Mouse (Mus musculus) limb, embryonic 15.5 days (tissue): Measurements from ENCODE around the gene Ndufa13. TPM values are rescaled to one million over a fixed set of nuclear protein-coding genes. Genes with fewer than 3 reads are reported as not detected.
A peak's percentile ranks its signal among the peaks of the same experiment; 100 is the strongest.

ENCODE experiments used
- ATAC-seq: fragments of 200-750 bp; cut with Nextera tagmentation; 2 replicates; pipeline ENCODE4 v1.8.0; 2017; ENCODE audit warnings: low read depth, moderate TSS enrichment; ENCODE audit not compliant: insufficient number of reproducible peaks, low FRiP score, low TSS enrichment
- H3K27ac ChIP-seq: fragments of 300-500 bp; sonication (generic); 2 replicates; pipeline ENCODE4 v1.5.1; 2015; ENCODE audit warnings: moderate library complexity, mild to moderate bottlenecking, inconsistent platforms
- H3K27me3 ChIP-seq: fragments of 300-500 bp; sonication (generic); 2 replicates; pipeline ENCODE4 v1.6.1; 2015; ENCODE audit warnings: inconsistent platforms
- H3K36me3 ChIP-seq: fragments of 300-500 bp; sonication (generic); 2 replicates; pipeline ENCODE4 v1.6.1; 2015; ENCODE audit warnings: inconsistent platforms
- H3K4me1 ChIP-seq: fragments of 300-500 bp; sonication (generic); 2 replicates; pipeline ENCODE4 v1.6.1; 2015; ENCODE audit warnings: inconsistent platforms
- H3K4me2 ChIP-seq: fragments of 300-500 bp; sonication (generic); 2 replicates; pipeline ENCODE4 v1.6.1; 2015; ENCODE audit warnings: mild to moderate bottlenecking, inconsistent platforms
- H3K4me3 ChIP-seq: fragments of 300-500 bp; sonication (generic); 2 replicates; pipeline ENCODE4 v1.5.1; 2015; ENCODE audit warnings: mild to moderate bottlenecking, inconsistent platforms
- H3K9ac ChIP-seq: fragments of 300-500 bp; sonication (generic); 2 replicates; pipeline ENCODE4 v1.6.1; 2015; ENCODE audit warnings: inconsistent platforms
- H3K9me3 ChIP-seq: fragments of 300-500 bp; sonication (generic); 2 replicates; pipeline ENCODE4 v1.6.1; 2016; ENCODE audit warnings: inconsistent platforms
- WGBS: fragments of 180-500 bp; shearing (Covaris S2); methylation state at CpG from one replicate; pipeline ENCODE4 v1.1.7; 2015; 5-methylcytosine and 5-hydroxymethylcytosine counted together
- polyA plus RNA-seq: library from polyadenylated mRNA; unstranded; fragments of >200 nt; fragmentation: Nextera tagmentation; extraction: Ambion mirVana; gene quantifications from 2 replicates; pipeline ENCODE4 v1.2.1, GENCODE M21; 2015

Gene Ndufa13
- polyA plus RNA-seq, 1 experiment from 2014 or later, result 168 TPM

- Histone ChIP-seq H3K27me3 (peaks cover 84% of the 10 kb centered on the region), H3K4me2 (peak overlapping the region; percentile 59), H3K9me3 (no peaks in the 10 kb centered on the region), H3K4me1 (peaks cover 46% of the 10 kb centered on the region), H3K27ac (no peak overlapping the region), H3K4me3 (peak overlapping the region; percentile 38), H3K36me3 (peaks cover 11% of the 10 kb centered on the region; the same call in 1 of the 2 replicates), H3K9ac (no peak overlapping the region)
- ATAC-seq, result no peak
- WGBS, result 8% methylated on average over 24 of the region's 24 CpGs
These were observed 14.0 kb downstream of the Ndufa13 start for GRCm38 (mm10) chr8:69888244-69888866.

GRCm38 (mm10) chr8:69887289-69888243 lies 14.8 kb downstream of the Ndufa13 start, which contains the start of gene Cilp2:
Cilp2 (minus strand) TSS chr8:69887687.
- Histone ChIP-seq H3K27me3 (peaks cover 92% of the 10 kb centered on the region), H3K4me1 (peaks cover 53% of the 10 kb centered on the region), H3K4me2 (peak within 1 kb of the TSS; percentile 59), H3K27ac (no peak within 1 kb of the TSS), H3K9ac (no peak within 1 kb of the TSS), H3K9me3 (no peaks in the 10 kb centered on the region), H3K4me3 (peak within 1 kb of the TSS; percentile 38), H3K36me3 (0 out of 2 replicates have a peak, but pooled peaks cover 4% of the 10 kb centered on the region)
- ATAC-seq, result peak; percentile 11; the same call in 1 of the 2 replicates
- WGBS, result under 1% methylated on average over 60 of the region's 60 CpGs

GRCm38 (mm10) chr8:69884141-69884540 lies 18.2 kb downstream of the Ndufa13 start:
- Histone ChIP-seq H3K9me3 (no peaks in the 10 kb centered on the region), H3K4me2 (no peak overlapping the region), H3K9ac (no peak overlapping the region), H3K4me1 (peaks cover 64% of the 10 kb centered on the region), H3K27ac (no peak overlapping the region), H3K36me3 (no peaks in the 10 kb centered on the region), H3K4me3 (no peak overlapping the region), H3K27me3 (peaks cover 100% of the 10 kb centered on the region)
- WGBS, result 59% methylated on average over 13 of the region's 13 CpGs
- no peak for ATAC-seq

GRCm38 (mm10) chr8:69882833-69883600 lies 19.3 kb downstream of the Ndufa13 start:
- H3K4me2 ChIP-seq, result peak overlapping the region; percentile 64
- no peak for ATAC-seq
- H3K9me3 ChIP-seq, result no peaks in the 10 kb centered on the region
- H3K36me3 ChIP-seq, result no peaks in the 10 kb centered on the region
- H3K4me3 ChIP-seq, result peak overlapping the region; percentile 43
- peaks cover 58% of the 10 kb centered on the region for H3K4me1 ChIP-seq
- H3K9ac ChIP-seq, result no peak overlapping the region
- WGBS, result 14% methylated on average over 52 of the region's 52 CpGs
- no peak overlapping the region for H3K27ac ChIP-seq
- H3K27me3 ChIP-seq, result peaks cover 99% of the 10 kb centered on the region

- H3K4me2 ChIP-seq, result peak overlapping the region; percentile 64
- ATAC-seq, result no peak
- 5% methylated on average over 103 of the region's 103 CpGs for WGBS
- H3K4me1 ChIP-seq, result peaks cover 52% of the 10 kb centered on the region
- peaks cover 97% of the 10 kb centered on the region for H3K27me3 ChIP-seq
- no peak overlapping the region for H3K27ac ChIP-seq
- H3K36me3 ChIP-seq, result no peaks in the 10 kb centered on the region
- H3K9ac ChIP-seq, result no peak overlapping the region
- no peaks in the 10 kb centered on the region for H3K9me3 ChIP-seq
- H3K4me3 ChIP-seq, result peak overlapping the region; percentile 43
These were observed 20.2 kb downstream of the Ndufa13 start for GRCm38 (mm10) chr8:69882021-69882756.

GRCm38 (mm10) chr8:69881261-69881865 lies 21.0 kb downstream of the Ndufa13 start:
- H3K36me3 ChIP-seq, result no peaks in the 10 kb centered on the region
- no peak overlapping the region for H3K9ac ChIP-seq
- 19% methylated on average over 79 of the region's 79 CpGs for WGBS
- peaks cover 95% of the 10 kb centered on the region for H3K27me3 ChIP-seq
- peak overlapping the region; percentile 43 for H3K4me3 ChIP-seq
- H3K4me2 ChIP-seq, result peak overlapping the region; percentile 64
- peaks cover 49% of the 10 kb centered on the region for H3K4me1 ChIP-seq
- H3K27ac ChIP-seq, result no peak overlapping the region
- no peak for ATAC-seq
- H3K9me3 ChIP-seq, result no peaks in the 10 kb centered on the region

GRCm38 (mm10) chr8:69880841-69881240 lies 21.5 kb downstream of the Ndufa13 start:
- WGBS, result 13% methylated on average over 37 of the region's 37 CpGs
- Histone ChIP-seq H3K36me3 (no peaks in the 10 kb centered on the region), H3K9ac (no peak overlapping the region), H3K27me3 (peaks cover 92% of the 10 kb centered on the region), H3K4me2 (peak overlapping the region; percentile 64), H3K27ac (no peak overlapping the region), H3K4me3 (peak overlapping the region; percentile 43), H3K9me3 (no peaks in the 10 kb centered on the region), H3K4me1 (peaks cover 45% of the 10 kb centered on the region)
- no peak for ATAC-seq

- Histone ChIP-seq H3K4me1 (peaks cover 41% of the 10 kb centered on the region), H3K4me3 (no peak overlapping the region), H3K27ac (no peak overlapping the region), H3K27me3 (peaks cover 81% of the 10 kb centered on the region), H3K4me2 (no peak overlapping the region), H3K9ac (no peak overlapping the region), H3K36me3 (no peaks in the 10 kb centered on the region), H3K9me3 (no peaks in the 10 kb centered on the region)
- WGBS, result 60% methylated on average over 8 of the region's 8 CpGs
- no peak for ATAC-seq
These were observed 22.7 kb downstream of the Ndufa13 start for GRCm38 (mm10) chr8:69879678-69880077.

GRCm38 (mm10) chr8:69877992-69878391 lies 24.4 kb downstream of the Ndufa13 start:
- H3K4me1 ChIP-seq, result peaks cover 40% of the 10 kb centered on the region
- 52% methylated on average over 3 of the region's 3 CpGs for whole genome bisulfite sequencing
- H3K4me3 ChIP-seq, result no peak overlapping the region
- H3K4me2 ChIP-seq, result no peak overlapping the region
- H3K9me3 ChIP-seq, result no peaks in the 10 kb centered on the region
- no peaks in the 10 kb centered on the region for H3K36me3 ChIP-seq
- peaks cover 64% of the 10 kb centered on the region for H3K27me3 ChIP-seq
- H3K9ac ChIP-seq, result no peak overlapping the region
- ATAC-seq, result no peak
- H3K27ac ChIP-seq, result no peak overlapping the region

GRCm38 (mm10) chr8:69877396-69877795 lies 25.0 kb downstream of the Ndufa13 start:
- Histone ChIP-seq H3K9me3 (no peaks in the 10 kb centered on the region), H3K27me3 (peaks cover 58% of the 10 kb centered on the region), H3K27ac (no peak overlapping the region), H3K9ac (no peak overlapping the region), H3K4me3 (no peak overlapping the region), H3K4me1 (peaks cover 34% of the 10 kb centered on the region), H3K4me2 (no peak overlapping the region), H3K36me3 (no peaks in the 10 kb centered on the region)
- whole genome bisulfite sequencing, result 82% methylated on average over 4 of the region's 4 CpGs
- ATAC-seq, result no peak

- Histone ChIP-seq H3K4me3 (no peak overlapping the region), H3K36me3 (no peaks in the 10 kb centered on the region), H3K27me3 (peaks cover 54% of the 10 kb centered on the region), H3K9me3 (no peaks in the 10 kb centered on the region), H3K4me2 (no peak overlapping the region), H3K9ac (no peak overlapping the region), H3K27ac (no peak overlapping the region), H3K4me1 (peaks cover 30% of the 10 kb centered on the region)
- 72% methylated on average over 10 of the region's 10 CpGs for WGBS
- no peak for ATAC-seq
These were observed 25.4 kb downstream of the Ndufa13 start for GRCm38 (mm10) chr8:69876967-69877366.
